Mouse (Mus musculus) stomach, embryonic 14.5 days (tissue): ENCODE results near the gene CN725425. TPM values are rescaled to one million over a fixed set of nuclear protein-coding genes. Genes with fewer than 3 reads are reported as not detected.

Experiments used
- ATAC-seq: fragments of 200-750 bp; cut with Nextera tagmentation; 2 replicates; pipeline ENCODE4 v1.8.0; 2017; ENCODE audit warnings: low read depth, moderate TSS enrichment; ENCODE audit not compliant: insufficient number of reproducible peaks, insufficient read depth, low FRiP score
- H3K27ac ChIP-seq: fragments of 300-500 bp; sonication (generic); 2 replicates; pipeline ENCODE4 v1.5.1; 2014; ENCODE audit warnings: mild to moderate bottlenecking, low read length, moderate library complexity, mixed read lengths
- H3K27me3 ChIP-seq: fragments of 300-500 bp; sonication (generic); 2 replicates; pipeline ENCODE4 v1.6.1; 2014; ENCODE audit warnings: low read length, control low read depth, mixed read lengths; ENCODE audit not compliant: control insufficient read depth, insufficient read depth
- H3K36me3 ChIP-seq: fragments of 300-500 bp; sonication (generic); 2 replicates; pipeline ENCODE4 v1.6.1; 2014; ENCODE audit warnings: mild to moderate bottlenecking, control low read depth, low read length, moderate library complexity, mixed read lengths; ENCODE audit not compliant: control insufficient read depth, insufficient read depth
- H3K4me1 ChIP-seq: fragments of 300-500 bp; sonication (generic); 2 replicates; pipeline ENCODE4 v1.6.1; 2014; ENCODE audit warnings: low read length, control low read depth, mixed read lengths; ENCODE audit not compliant: control insufficient read depth, insufficient read depth
- H3K4me2 ChIP-seq: fragments of 300-500 bp; sonication (generic); replicated peaks from 2 replicates; pipeline ENCODE4 v1.6.1; 2014; ENCODE audit warnings: low read depth, low read length, control low read depth
- H3K4me3 ChIP-seq: fragments of 300-500 bp; sonication (generic); 2 replicates; pipeline ENCODE4 v1.5.1; 2014; ENCODE audit warnings: low read depth, low read length, control low read depth
- H3K9ac ChIP-seq: fragments of 300-500 bp; sonication (generic); replicated peaks from 2 replicates; pipeline ENCODE4 v1.6.1; 2014; ENCODE audit warnings: low read depth, mild to moderate bottlenecking, control low read depth, low read length, moderate library complexity, mixed read lengths
- H3K9me3 ChIP-seq: fragments of 300-500 bp; sonication (generic); 2 replicates; pipeline ENCODE4 v1.6.1; 2016; ENCODE audit warnings: low read depth, low read length, control low read depth; ENCODE audit not compliant: control insufficient read depth
- WGBS: fragments of 180-500 bp; shearing (Covaris S2); extraction: QIAGEN DNeasy Blood & Tissue Kit; methylation state at CpG from one replicate; pipeline ENCODE4 v1.1.7; 2014; 5-methylcytosine and 5-hydroxymethylcytosine counted together
- polyA plus RNA-seq: library from polyadenylated mRNA; unstranded; fragments of >200 nt; fragmentation: Nextera tagmentation; extraction: Ambion mirVana; gene quantifications from 2 replicates; pipeline ENCODE4 v1.2.1, GENCODE M21; 2014

Gene CN725425
- polyA plus RNA-seq, 1 experiment from 2014 or later, result not detected

DNA sequence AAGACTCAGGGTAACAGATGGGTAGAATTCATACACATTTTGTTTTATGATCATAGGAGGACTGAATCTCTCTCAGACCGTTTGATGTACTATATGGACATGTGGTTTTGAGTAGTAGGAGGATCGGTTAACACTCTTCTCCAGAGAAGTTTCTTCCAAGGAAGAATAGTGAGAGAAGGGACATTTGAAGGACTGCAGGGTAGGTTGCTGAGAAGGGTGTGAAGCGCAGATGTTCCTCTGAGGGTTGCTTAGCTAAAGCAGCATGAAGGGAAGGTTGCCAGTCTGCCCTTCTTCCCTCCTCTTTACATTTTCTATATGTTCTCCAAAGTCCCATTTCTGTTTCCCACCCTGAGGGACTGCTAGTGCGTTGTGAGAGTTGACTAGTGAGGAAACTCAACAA is 28.0 kb upstream of the CN725425 start:
- no peak overlapping the region for H3K4me2 ChIP-seq
- no peak for ATAC-seq
- H3K9me3 ChIP-seq, result no peaks in the 10 kb centered on the region
- no peaks in the 10 kb centered on the region for H3K4me1 ChIP-seq
- H3K9ac ChIP-seq, result no peak overlapping the region
- 79% methylated on average over 4 of the region's 4 CpGs for WGBS
- no peaks in the 10 kb centered on the region for H3K36me3 ChIP-seq
- H3K27me3 ChIP-seq, result no peaks in the 10 kb centered on the region
- no peak overlapping the region for H3K27ac ChIP-seq
- no peak overlapping the region for H3K4me3 ChIP-seq

DNA sequence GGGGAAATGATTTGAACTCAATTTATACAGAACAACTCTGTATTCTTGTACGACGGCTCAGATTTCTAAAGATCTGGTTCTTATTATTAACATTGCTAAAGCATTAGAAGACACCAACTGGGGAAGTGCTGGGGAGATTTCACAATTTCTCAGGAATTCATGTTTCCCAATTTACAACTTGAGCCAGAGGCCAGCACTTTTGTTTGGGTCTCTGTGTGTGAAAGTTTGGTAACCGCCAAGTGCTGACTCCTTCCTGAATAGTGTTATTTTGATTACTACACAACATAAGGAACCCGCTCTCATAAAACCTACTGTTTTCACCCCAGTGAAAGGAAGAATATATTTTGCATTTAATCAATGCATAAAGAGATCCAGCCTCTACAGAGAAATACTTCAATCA is 27.1 kb upstream of the CN725425 start:
- no peak for ATAC-seq
- Histone ChIP-seq H3K4me2 (no peak overlapping the region), H3K27ac (no peak overlapping the region), H3K9ac (no peak overlapping the region), H3K4me3 (no peak overlapping the region), H3K4me1 (no peaks in the 10 kb centered on the region), H3K36me3 (no peaks in the 10 kb centered on the region), H3K27me3 (no peaks in the 10 kb centered on the region), H3K9me3 (no peaks in the 10 kb centered on the region)
- WGBS, result 79% methylated on average over 4 of the region's 4 CpGs

- H3K9ac ChIP-seq, result no peak overlapping the region
- 60% methylated on average over 9 of the region's 9 CpGs for WGBS
Observed at GRCm38 (mm10) chr15:91178656-91179314, 20.5 kb upstream of the CN725425 start.

GRCm38 (mm10) chr15:91179911-91180622 is 19.2 kb upstream of the CN725425 start:
- 68% methylated on average over 15 of the region's 15 CpGs for WGBS
- Histone ChIP-seq H3K27me3 (no peaks in the 10 kb centered on the region), H3K9ac (no peak overlapping the region)

More at GRCm38 (mm10) chr15:91178656-91179314, 20.5 kb upstream of the CN725425 start:
- Histone ChIP-seq H3K4me1 (no peaks in the 10 kb centered on the region), H3K9me3 (no peaks in the 10 kb centered on the region), H3K4me3 (no peak overlapping the region), H3K27ac (no peak overlapping the region), H3K27me3 (no peaks in the 10 kb centered on the region), H3K36me3 (no peaks in the 10 kb centered on the region), H3K4me2 (no peak overlapping the region)
- no peak for ATAC-seq

GRCm38 (mm10) chr15:91186358-91186757 is 12.9 kb upstream of the CN725425 start:
- Histone ChIP-seq H3K4me3 (no peak overlapping the region), H3K4me2 (no peak overlapping the region), H3K27ac (no peak overlapping the region), H3K4me1 (no peaks in the 10 kb centered on the region), H3K36me3 (no peaks in the 10 kb centered on the region), H3K9me3 (no peaks in the 10 kb centered on the region), H3K9ac (no peak overlapping the region), H3K27me3 (no peaks in the 10 kb centered on the region)
- no peak for ATAC-seq
- 82% methylated on average over 6 of the region's 6 CpGs for WGBS

More at GRCm38 (mm10) chr15:91179911-91180622, 19.2 kb upstream of the CN725425 start:
- Histone ChIP-seq H3K4me1 (no peaks in the 10 kb centered on the region), H3K9me3 (no peaks in the 10 kb centered on the region), H3K36me3 (no peaks in the 10 kb centered on the region), H3K27ac (no peak overlapping the region), H3K4me3 (no peak overlapping the region), H3K4me2 (no peak overlapping the region)
- ATAC-seq, result no peak

GRCm38 (mm10) chr15:91190026-91190425 is 9.3 kb upstream of the CN725425 start:
- H3K9ac ChIP-seq, result no peak overlapping the region
- H3K36me3 ChIP-seq, result no peaks in the 10 kb centered on the region
- H3K4me3 ChIP-seq, result peak overlapping the region; percentile 29
- H3K27me3 ChIP-seq, result no peaks in the 10 kb centered on the region
- 45% methylated on average over 4 of the region's 4 CpGs for WGBS
- H3K4me2 ChIP-seq, result peak overlapping the region; percentile 66
- H3K9me3 ChIP-seq, result no peaks in the 10 kb centered on the region
- no peak overlapping the region for H3K27ac ChIP-seq
- no peaks in the 10 kb centered on the region for H3K4me1 ChIP-seq
- ATAC-seq, result no peak

GRCm38 (mm10) chr15:91190519-91191207 is 8.6 kb upstream of the CN725425 start:
- H3K4me3 ChIP-seq, result peak overlapping the region; percentile 29
- H3K4me2 ChIP-seq, result peak overlapping the region; percentile 66
- H3K27me3 ChIP-seq, result no peaks in the 10 kb centered on the region
- no peak overlapping the region; the same call in 1 of the 2 replicates for H3K27ac ChIP-seq
- H3K4me1 ChIP-seq, result no peaks in the 10 kb centered on the region
- no peak for ATAC-seq
- H3K9ac ChIP-seq, result 0 out of 2 replicates have a peak overlapping the region, but pooled peaks have one; percentile 19
- 48% methylated on average over 17 of the region's 17 CpGs for WGBS
- H3K36me3 ChIP-seq, result no peaks in the 10 kb centered on the region
- H3K9me3 ChIP-seq, result no peaks in the 10 kb centered on the region

DNA sequence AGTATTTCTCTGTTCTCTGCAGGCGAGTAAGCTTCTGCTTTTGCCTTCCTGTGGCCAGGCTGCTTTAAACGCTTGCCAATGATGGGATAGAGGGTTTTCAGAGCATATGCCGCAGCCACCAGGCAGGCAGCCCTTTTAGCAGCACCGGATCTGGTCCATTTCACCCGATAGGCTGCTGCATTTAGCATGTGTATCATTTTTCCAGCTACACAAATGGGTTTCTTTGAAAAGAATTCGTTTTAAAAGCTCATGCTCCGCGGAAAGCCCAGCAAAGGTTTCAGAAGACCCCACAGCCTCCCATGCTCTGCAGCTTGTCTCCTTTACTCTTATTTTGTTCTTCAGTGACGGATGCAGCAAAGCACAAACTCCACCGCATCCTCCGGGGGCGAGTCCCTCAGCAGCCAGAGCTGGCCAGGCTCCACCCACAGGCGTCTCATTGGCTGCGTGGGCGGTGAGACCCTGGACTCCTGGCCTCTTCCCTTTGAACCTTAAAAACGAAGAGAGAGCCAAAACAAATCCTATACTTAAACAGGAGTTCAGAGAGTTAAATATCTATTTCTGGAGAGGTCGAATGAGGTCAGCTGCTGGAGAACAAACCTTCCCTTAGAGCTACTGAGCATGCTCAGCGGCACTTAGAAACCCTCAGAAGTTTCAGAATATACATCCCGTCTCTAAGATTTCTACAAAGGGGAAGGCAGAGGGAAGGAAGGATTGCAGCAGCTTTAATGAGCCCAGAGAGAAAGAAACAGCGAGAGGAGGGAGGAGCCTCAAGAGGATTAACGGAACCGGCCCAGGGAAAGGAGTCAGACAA is 7.7 kb upstream of the CN725425 start, which contains the start of gene Abcd2:
TSS of gene Abcd2 (minus strand) at position 388 of the 811 bp plus-strand sequence.
- no peaks in the 10 kb centered on the region for H3K9me3 ChIP-seq
- peak within 1 kb of the TSS; percentile 61; the same call in 1 of the 2 replicates for H3K27ac ChIP-seq
- peak within 1 kb of the TSS; percentile 19; the same call in 1 of the 2 replicates for H3K9ac ChIP-seq
- ATAC-seq, result peak; percentile 93; the same call in 1 of the 2 replicates
- H3K4me3 ChIP-seq, result peak within 1 kb of the TSS; percentile 29
- H3K36me3 ChIP-seq, result no peaks in the 10 kb centered on the region
- H3K27me3 ChIP-seq, result no peaks in the 10 kb centered on the region
- H3K4me2 ChIP-seq, result peak within 1 kb of the TSS; percentile 66
- under 1% methylated on average over 22 of the region's 22 CpGs for WGBS
- no peaks in the 10 kb centered on the region for H3K4me1 ChIP-seq
